Mouse (Mus musculus): Measurements from ENCODE around the gene Zfp872. TPM values are rescaled to one million over a fixed set of nuclear protein-coding genes. Genes with fewer than 3 reads are reported as not detected.
"Not testable (repeated sequence)": the region's sequence is repeated elsewhere in the genome, so short reads cannot be mapped to it uniquely, and the experiment has no call there.

The Zfp872 gene
- total RNA-seq (2021): under 1 TPM; 0.16 to 0.31 TPM

- intact Hi-C loops (cut with DNase I): no loop called here
- DNase-seq (ENCODE audit: low spot score): peak; percentile 18
These were observed at the start of gene Zfp872 for GRCm38 (mm10) chr9:22188025-22188611. Zfp872 (plus strand) TSS chr9:22188090.

DNA sequence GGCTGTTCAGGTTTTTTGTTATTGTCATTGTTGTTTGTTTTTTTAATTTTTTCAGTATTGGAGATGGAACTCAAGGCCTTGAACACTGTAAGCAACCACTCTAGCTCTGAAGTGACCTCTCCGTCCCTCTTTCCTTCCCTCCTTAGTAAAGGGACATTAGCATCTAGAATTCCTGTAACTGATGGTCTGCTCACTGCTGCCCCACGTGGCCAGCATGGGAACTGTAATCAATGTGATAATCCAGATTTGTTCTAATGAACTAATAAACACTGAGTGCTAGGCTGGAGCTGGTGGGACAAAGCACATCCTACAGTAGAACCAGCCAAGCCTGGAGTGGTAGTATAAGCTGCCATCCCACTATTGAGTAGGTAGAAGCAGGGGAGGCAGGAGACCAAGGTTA, 49.4 kb upstream of the Zfp872 start:
- DNase-seq (ENCODE audit: low spot score): no peak
- intact Hi-C loops (cut with DNase I): no loop called here

GRCm38 (mm10) chr9:22139746-22140145, 48.1 kb upstream of the Zfp872 start:
- intact Hi-C loops (cut with DNase I): loop anchor here (5.0 kb wide), 1 partner anchor 162 kb away; no protein-coding TSS in a partner anchor

DNA sequence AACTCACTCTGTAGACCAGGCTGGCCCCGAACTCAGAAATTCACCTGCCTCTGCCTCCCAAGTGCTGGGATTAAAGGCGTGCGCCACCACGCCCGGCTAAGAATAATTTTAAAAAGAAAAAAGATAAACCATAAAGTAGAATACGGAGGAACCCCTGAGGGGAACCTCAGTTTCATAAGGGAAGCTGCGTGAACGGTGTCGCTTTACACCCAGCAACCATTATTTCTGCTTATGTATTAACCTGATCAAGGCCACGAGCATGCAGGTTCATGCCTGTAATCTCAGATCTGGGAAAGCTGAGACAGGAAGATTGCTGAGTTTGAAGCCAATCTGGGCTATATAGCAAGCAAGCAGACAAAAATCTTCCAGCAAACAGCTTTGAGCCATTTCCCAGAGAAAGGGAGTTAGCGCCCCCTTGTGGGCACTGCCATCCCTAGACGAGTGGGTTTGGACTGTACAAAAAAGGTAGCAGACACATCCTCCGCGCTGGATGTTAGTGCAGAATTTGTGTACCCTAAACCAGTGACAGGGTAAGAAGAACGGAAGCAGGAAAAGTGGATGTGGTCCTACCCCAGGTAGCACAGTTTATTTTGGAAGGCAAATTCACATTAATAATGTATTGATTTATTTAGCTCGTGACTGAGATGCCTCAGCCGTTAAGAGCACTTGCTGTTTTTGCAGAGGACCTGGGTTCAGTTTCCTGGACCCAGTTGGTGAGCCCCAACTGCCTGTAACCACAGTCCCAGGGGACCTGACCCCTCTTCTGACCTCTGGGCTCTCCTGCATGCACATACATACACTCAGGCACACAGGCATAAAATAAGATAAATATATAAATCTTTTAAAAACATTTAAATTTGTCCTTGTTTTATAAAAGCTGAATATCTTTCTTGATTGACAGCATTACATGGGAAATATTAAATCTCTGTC, 44.5 kb upstream of the Zfp872 start:
- no peak for DNase-seq (ENCODE audit: low spot score)
- intact Hi-C loops (cut with DNase I): loop anchor here (1.0 to 5.0 kb wide), 3 partner anchors 47 to 166 kb away; no protein-coding TSS in a partner anchor

More at GRCm38 (mm10) chr9:22139746-22140145, 48.1 kb upstream of the Zfp872 start:
- DNase-seq (ENCODE audit: low spot score): no peak

- no peak for DNase-seq (ENCODE audit: low spot score)
- intact Hi-C loops (cut with DNase I): loop anchor here (5.0 kb wide), 1 partner anchor 167 kb away; no protein-coding TSS in a partner anchor
These were observed 43.5 kb upstream of the Zfp872 start for GRCm38 (mm10) chr9:22144304-22144965.

DNA sequence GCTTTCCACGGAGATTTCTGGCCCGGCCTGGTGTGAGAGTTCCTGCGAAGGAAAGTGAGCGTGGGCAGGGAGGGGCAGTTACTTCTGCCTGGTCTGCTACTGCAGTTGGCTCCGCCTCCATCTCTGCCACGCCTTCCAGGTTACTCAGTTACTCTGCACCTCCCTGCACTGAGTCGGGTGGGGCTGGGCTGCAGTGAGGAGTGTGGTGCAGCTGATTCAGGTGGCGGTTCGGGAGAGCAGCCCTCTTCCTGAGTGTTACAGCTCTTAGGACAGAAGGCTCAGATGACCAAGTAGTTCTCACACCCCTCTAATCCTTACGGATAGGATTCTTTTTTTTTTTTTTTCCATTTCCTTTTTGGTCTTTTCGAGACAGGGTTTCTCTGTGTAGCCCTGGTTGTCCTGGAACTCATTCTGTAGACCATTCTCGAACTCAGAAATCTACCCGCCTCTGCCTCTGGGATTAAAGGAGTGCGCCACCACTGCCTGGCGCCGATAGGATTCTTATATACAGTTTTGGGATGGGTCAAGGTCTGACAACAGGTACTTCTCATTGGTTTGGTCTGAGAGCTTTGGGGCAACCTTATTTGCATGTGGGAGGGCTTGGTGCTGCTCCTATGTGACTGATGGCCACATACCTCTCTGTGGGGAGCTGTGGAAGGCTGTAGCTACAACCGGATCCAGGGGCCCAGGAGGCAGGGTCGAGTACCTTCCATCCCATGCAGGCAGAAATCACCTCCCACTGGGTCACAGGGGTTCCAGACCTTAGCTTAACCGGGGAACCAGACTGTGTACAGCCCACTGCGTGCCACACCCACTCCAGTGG, 38.3 kb upstream of the Zfp872 start:
- DNase-seq (ENCODE audit: low spot score): no peak
- intact Hi-C loops (cut with DNase I): no loop called here

- intact Hi-C loops (cut with DNase I); DNase-seq (ENCODE audit: low spot score): not testable (repeated sequence)
These were observed 37.6 kb upstream of the Zfp872 start for GRCm38 (mm10) chr9:22150249-22150693.

- intact Hi-C loops (cut with DNase I): no loop called here
- no peak for DNase-seq (ENCODE audit: low spot score)
These were observed 36.9 kb upstream of the Zfp872 start for GRCm38 (mm10) chr9:22150946-22151345.

DNA sequence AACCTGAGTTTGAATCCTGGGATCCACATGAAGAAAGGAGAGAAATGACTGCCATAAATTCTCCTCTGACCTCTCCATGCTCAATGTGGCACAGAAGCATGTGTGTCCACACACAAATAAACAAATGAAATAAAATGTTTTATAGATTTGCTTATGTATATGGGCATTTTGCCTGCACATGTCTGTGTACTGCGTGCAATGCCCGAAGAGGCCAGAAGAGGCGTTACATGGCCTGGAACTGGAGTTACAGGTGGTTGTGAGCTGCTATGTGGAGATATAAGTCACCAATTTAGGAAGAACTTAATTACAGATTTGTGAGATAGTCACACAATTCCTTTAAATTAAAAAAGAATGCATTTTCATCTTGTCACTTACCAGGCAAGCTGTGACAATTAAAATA, 34.1 kb upstream of the Zfp872 start:
- intact Hi-C loops (cut with DNase I): no loop called here
- DNase-seq (ENCODE audit: low spot score): no peak

GRCm38 (mm10) chr9:22155614-22156013, 32.3 kb upstream of the Zfp872 start:
- intact Hi-C loops (cut with DNase I): loop anchor here (5.0 kb wide), 2 partner anchors 72 to 257 kb away; partner anchors contain the start of genes 9530077C05Rik and Zfp809
- DNase-seq (ENCODE audit: low spot score): no peak

DNA sequence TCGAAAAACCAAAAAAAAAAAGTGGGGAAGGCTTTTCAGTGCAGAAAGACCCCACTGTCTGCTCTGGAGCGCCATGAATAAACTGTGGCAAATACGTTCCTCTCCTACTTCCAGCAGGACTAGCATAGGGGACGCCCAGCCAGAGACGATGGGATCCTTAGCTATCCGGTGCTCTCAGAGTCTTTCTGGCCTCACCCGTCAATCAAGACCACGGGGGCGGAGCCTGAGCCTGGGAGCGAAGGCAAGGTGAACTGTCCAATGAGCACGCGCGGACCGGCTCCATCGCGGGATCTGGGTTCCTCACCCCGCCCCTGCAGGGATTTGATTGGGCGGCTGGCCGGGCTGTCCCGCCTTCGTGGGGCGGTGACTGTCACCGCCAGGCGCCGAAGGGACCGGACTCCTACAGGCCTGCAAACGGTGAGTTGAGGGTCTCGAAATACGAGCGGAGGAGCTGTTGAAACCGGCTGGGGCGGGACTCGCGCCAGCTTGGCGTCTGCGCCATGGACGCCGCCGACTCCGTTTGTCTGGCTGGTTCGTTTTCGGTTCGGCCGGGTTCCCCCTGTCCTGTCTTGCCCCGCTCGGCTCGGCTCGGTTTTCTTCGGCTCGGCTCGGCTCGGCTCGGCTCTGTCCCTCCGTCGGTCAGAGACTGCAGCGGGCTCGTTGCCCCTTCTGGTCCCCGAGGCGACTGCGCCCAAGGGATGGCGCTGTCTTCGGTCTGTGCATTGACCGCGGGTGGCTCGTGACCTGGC, 31.2 kb upstream of the Zfp872 start, which contains the start of gene Pigyl:
Gene Pigyl (plus strand): TSS at position 350 of the 749 bp plus-strand sequence.
- DNase-seq (ENCODE audit: low spot score): peak; percentile 97
- intact Hi-C loops (cut with DNase I): loop anchor here (5.0 kb wide), 2 partner anchors 71 to 256 kb away; partner anchors contain the start of genes 9530077C05Rik and Zfp809

DNA sequence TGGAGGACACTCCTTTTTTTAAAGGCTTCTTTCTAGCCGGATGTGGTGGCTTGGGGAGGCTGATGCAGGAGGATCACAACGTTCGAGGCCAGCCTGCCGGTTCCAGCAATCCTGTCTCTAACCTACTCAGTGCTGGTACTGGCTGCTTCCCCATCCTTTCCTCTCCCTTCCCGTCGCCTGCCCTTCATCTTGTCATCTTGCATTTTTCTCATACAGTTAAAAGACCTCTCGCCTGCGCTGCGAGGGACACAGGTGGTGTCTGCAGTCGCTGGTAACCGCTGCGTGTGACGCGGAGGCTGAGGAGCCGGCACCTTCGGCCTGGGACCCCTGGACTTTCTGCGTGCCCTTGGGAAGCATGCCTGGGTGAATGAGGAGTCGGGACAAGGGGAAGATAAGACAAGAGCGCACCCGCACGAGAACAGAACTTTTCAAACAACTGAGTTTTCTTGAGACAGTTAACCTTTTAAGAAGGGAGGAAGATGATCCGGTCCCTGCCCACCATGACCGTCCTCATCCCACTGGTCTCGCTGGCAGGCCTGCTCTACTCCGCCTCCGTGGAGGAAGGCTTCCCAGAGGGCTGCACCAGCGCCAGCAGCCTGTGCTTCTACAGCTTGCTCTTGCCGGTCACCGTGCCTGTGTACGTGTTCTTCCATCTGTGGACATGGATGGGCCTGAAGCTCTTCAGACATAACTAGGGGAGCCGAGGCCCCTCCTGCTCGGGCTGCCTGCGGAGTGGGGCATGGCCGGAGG, 30.2 kb upstream of the Zfp872 start:
- no peak for DNase-seq (ENCODE audit: low spot score)
- intact Hi-C loops (cut with DNase I): loop anchor here (5.0 kb wide), 2 partner anchors 70 to 255 kb away; partner anchors contain the start of genes 9530077C05Rik and Zfp809

DNA sequence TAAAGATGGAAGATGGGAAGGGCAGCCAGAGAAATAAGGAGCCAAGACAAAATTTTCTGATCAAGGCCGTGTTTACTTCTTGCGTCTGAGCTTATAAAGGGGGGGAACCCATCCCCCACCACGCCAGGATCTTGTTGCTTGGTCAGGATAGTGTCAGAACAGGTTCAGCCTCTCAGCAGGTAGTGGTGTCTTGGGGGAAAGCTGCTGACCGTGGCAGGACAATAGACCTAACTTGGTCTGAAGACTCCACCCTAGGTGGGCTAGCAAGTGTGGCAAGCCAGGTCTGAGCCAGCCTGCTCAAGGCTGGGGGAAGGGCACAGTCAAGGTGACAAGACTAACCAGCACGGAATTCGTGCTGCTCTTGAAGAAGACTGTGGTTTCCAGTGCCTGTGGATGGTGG, 26.6 kb upstream of the Zfp872 start:
- DNase-seq (ENCODE audit: low spot score): no peak

GRCm38 (mm10) chr9:22162305-22162704, 25.6 kb upstream of the Zfp872 start:
- DNase-seq (ENCODE audit: low spot score): no peak

More for the DNA sequence above, 26.6 kb upstream of the Zfp872 start:
- intact Hi-C loops (cut with DNase I): no loop called here

DNA sequence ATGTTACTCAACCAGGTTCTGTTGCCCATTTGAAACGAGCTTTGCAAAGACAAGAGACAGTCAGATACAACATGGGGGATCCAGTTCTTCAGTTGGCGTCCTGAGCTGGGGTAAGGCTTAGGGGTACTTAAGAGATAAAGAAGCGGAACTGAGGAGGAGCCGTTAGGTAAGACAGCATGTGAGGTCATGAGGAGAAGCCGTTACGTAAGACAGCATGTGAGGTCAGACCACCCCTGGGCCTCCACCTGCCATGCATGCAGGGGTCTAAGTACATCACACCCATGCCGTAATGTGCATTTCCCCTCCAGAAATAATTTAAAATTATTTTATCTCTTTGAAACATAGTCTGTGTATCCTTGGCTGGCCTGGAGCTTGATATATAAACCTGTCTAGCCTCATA, 25.0 kb upstream of the Zfp872 start:
- intact Hi-C loops (cut with DNase I): no loop called here
- no peak for DNase-seq (ENCODE audit: low spot score)

More at GRCm38 (mm10) chr9:22162305-22162704, 25.6 kb upstream of the Zfp872 start:
- intact Hi-C loops (cut with DNase I): no loop called here

- intact Hi-C loops (cut with DNase I): no loop called here
- DNase-seq (ENCODE audit: low spot score): no peak
These were observed 22.9 kb upstream of the Zfp872 start for GRCm38 (mm10) chr9:22164711-22165668.

DNA sequence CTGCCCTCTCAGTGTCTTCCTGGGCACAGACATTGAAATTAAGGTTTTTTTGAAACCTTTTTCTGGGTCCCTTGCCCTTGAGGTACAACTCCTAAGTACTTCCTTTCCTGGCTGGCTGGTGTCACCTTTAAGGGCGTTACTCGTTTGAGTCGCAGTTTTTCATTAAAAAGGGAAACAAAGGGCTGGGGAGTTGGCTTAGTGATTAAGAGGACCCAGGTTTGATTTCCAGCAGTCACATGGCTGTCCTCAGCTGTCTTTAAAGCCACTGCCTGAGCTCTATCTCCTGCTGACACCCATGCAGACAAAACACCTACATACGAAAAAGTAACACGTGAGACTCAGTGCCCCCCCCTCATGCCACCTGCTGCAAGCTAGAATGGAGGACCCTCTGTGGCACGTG, 21.9 kb upstream of the Zfp872 start:
- DNase-seq (ENCODE audit: low spot score): no peak
- intact Hi-C loops (cut with DNase I): no loop called here
